Mouse (Mus musculus): ENCODE measurements around the gene Adarb1.

The Adarb1 gene

GRCm38 (mm10) chr10:77380716-77381115, 37.4 kb downstream of the Adarb1 start:
- no peak for DNase-seq

GRCm38 (mm10) chr10:77379199-77379598, 38.9 kb downstream of the Adarb1 start:
- DNase-seq, result no peak

GRCm38 (mm10) chr10:77376056-77376455, 42.0 kb downstream of the Adarb1 start:
- DNase-seq, result no peak

- DNase-seq, result no peak
These were observed 43.1 kb downstream of the Adarb1 start for GRCm38 (mm10) chr10:77374948-77375347.

- no peak for DNase-seq
These were observed 43.7 kb downstream of the Adarb1 start for GRCm38 (mm10) chr10:77374407-77374806.

DNA sequence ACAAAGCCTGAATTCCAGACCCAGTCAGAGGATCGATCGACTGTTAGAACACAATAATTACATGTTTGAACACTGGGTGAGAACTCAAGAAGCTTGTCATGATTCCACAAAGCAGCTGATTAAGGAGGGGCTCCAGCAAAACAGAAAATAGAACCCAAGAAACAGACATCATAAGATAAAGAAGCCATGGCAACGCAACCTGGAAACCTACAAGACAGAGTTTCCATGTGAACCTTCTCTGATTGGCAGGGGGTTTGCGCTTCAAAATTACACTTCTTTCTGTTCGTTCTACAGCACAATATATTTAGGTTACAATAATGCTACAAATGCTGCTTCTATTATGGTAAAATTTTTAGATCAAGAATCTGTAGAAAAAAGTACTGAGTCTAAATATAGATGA, 47.9 kb downstream of the Adarb1 start:
- no peak for DNase-seq

- no peak for DNase-seq
These were observed 50.1 kb downstream of the Adarb1 start for GRCm38 (mm10) chr10:77367973-77368372.

- DNase-seq, result no peak
These were observed 51.1 kb downstream of the Adarb1 start for GRCm38 (mm10) chr10:77366959-77367358.

- no peak for DNase-seq
These were observed 52.9 kb downstream of the Adarb1 start for GRCm38 (mm10) chr10:77365212-77365611.

- peak; percentile 9 for DNase-seq
These were observed 57.6 kb downstream of the Adarb1 start for GRCm38 (mm10) chr10:77360486-77360885.

DNA sequence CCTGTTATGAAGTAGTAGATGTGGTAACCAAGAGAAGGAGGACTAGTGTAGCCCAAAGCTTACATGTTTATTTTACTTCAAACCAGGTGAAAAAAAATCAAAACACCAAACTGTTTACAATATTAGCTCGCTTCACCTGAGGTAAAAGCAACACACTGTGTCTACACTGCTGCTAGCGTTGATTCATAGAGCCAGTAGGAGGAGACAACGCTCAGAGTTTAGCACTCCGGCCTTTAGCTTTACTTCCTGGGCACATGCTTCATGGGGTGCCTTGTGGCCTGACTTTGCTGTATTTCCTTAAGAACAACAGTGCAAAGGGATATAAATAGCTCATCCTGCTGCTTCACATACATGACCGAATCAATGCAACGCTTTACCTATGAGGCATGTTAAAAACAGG, 60.1 kb downstream of the Adarb1 start:
- DNase-seq, result no peak

GRCm38 (mm10) chr10:77353031-77353745, 64.9 kb downstream of the Adarb1 start:
- peak; percentile 87 for DNase-seq

DNA sequence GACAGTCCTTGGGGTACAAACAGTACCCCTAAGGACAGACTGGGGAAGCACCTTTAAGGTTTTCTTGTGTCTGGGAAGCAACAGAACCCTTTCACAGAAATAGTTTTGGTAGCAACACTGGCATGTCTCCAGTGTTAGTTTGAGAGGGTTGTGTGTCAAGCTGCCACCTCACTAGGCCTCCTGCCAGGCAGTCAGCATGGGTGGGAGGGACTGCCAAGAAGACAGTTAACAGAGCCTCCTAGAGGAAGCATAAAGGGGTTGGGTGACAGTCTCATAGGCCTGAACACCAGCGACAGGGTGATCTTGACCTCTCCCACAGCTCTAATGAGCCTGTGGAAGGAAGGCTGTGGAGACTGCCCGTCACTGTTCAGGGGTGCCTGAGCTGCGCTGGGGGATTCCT, 75.2 kb downstream of the Adarb1 start:
- DNase-seq, result peak; percentile 87

DNA sequence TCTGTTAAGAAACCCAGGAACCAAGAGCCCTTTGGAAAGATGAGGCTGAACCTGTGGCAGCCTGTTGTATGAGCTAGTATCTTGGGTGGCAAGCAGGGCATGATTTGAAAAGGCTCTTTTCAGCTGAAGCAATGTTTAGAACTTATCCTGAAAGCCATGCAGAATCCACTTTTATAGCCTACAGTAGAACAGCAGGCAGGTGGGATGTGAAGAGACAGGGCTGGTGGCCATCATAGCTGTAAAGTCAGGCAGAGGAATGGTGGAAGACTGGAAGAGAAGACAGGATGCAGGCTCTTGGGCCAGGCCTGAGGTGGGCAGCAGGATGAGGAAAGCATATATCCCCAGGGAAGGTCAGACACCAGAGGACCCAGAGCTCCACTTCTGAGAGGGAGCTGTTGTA, 76.4 kb downstream of the Adarb1 start:
- DNase-seq, result no peak

- DNase-seq, result no peak
These were observed 77.0 kb downstream of the Adarb1 start for GRCm38 (mm10) chr10:77341059-77341458.

DNA sequence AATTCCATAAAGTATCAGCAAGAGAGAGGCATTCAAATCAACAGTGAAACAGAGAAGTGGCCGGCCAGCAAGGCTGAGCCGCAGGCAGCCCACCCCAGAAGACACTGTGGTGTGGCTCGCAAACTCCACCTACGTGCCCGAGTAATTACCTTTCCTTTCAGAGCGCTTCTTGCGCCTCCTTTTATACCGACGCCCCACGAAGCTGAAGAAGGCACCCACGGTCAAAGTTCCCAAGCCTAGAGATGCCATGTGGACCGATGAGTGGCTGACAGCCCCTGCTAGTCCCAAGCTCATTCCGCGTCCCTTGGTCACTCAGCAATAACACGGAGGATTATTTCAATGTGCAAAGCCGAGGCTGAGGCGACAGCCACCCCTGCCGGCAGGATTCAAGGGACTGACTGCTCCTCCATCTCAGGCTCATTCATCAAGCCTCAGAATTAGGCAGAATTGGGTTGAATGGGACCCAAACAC, 78.2 kb downstream of the Adarb1 start:
- DNase-seq, result peak; percentile 19

GRCm38 (mm10) chr10:77333518-77333917, 84.6 kb downstream of the Adarb1 start:
- DNase-seq, result no peak

DNA sequence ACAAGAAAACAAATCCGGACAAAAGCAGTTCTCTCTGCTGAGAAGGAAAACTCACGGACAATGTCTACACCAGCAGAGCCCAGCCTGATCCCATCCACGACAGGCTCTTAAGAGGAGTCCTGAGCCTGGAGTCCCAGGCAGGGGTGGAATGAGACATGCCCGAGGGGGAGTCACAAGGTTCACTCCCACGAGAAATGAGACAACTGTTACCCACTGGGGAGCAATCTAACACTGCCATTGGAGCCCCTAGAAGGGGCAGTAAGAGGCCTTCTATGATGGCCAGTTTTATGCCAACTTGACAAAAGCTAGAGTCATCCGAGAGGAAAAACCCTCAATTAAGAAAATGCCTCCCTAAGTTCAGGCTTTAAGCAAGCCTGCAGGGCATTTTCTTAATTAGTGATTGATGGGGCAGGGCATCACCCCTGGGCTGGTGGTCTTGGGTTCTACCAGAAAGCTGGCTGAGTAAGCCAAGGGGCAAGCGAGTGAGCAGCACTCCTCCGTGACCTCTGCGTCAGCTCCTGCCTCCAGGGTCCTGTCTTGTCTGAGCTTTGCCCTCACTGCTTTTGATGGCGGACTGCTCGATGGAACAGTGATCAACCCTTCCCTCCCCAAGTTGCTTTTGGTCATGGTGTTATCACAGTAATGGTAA, 88.5 kb downstream of the Adarb1 start:
- no peak for DNase-seq

- DNase-seq, result no peak
These were observed 93.4 kb downstream of the Adarb1 start for GRCm38 (mm10) chr10:77324716-77325115.

DNA sequence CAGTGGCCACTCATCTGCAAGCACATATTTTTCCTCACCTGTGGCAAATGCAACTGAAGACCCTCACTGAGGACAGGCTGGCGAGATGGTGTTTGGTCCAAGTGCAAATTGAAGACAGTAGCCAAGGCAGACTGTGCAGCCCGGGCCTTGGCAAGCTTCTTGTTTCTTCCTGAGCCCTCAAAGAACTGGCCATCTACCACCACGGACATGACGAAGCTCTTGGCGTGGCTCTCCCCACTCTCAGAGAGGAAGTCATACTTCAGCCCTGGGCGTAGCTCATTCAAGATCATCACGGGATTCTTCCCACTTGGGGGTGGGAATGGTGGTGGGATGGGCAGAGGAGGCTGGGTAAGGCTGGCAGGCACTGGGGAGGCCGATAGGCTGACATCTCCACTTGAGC, 96.5 kb downstream of the Adarb1 start:
- DNase-seq, result no peak

GRCm38 (mm10) chr10:77321001-77321400, 97.1 kb downstream of the Adarb1 start:
- DNase-seq, result no peak

- DNase-seq, result no peak
These were observed 102.4 kb downstream of the Adarb1 start for GRCm38 (mm10) chr10:77315682-77316081.

- no peak for DNase-seq
These were observed 103.3 kb downstream of the Adarb1 start for GRCm38 (mm10) chr10:77314711-77315266.

DNA sequence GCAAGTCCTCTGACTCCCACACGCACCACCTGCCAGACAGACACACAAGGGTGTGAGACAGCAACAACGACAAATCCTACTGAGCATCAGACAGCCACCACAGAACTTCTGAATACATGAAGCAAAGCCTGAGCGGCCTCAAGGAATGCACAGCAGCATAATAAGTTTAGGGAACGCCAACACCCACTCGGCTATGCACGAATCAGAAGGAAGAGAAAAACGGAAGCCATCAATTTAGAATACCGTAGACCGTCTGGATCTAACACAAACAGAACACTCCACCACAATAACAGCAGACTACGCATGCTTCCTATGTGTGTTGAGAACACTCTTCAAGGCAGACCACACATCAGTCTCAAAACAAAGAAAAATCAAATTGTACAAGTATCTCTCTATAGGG, 109.1 kb downstream of the Adarb1 start:
- DNase-seq, result no peak

Measured in cerebellum, adult 11-12 months (tissue).